Mouse (Mus musculus) T-helper 1 cell (primary cell): Measurements from ENCODE around the gene Ptch1.

Experiments used
- in situ Hi-C: fragments of 300-600 bp; cut with MboI, MseI; formaldehyde crosslinking; loops from one replicate; pipeline ENCODE4 v1.15.1; 2025; ENCODE audit warnings: high pct_unique_total_duplicates

Gene Ptch1

GRCm38 (mm10) chr13:63573256-63573835 lies at the start of gene Ptch1:
TSS of gene Ptch1 (minus strand) at chr13:63573598.
- in situ Hi-C loops: loop anchor here (25.0 kb wide), 1 partner anchor 1664 kb away; no protein-coding TSS in a partner anchor

DNA sequence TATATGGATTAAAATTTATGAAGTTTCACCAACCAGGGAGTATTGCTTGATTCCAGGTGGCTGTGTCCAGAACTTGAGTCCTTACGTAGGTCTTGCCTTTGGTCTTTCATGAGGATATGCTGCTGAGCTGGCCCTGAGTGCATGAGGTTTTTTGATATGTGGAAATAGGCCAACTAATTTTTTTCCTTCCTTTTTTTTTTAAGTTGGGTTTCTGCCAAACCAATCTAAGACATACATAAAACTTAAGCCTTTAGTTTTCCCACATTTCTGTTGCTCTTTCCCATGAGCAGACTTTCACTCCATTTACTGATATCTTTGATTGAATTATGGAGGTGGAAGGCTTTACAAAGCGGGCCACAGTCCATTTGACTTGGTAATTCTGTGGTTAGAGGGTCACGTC lies 47.9 kb upstream of the Ptch1 start:
- in situ Hi-C loops: no loop called here

DNA sequence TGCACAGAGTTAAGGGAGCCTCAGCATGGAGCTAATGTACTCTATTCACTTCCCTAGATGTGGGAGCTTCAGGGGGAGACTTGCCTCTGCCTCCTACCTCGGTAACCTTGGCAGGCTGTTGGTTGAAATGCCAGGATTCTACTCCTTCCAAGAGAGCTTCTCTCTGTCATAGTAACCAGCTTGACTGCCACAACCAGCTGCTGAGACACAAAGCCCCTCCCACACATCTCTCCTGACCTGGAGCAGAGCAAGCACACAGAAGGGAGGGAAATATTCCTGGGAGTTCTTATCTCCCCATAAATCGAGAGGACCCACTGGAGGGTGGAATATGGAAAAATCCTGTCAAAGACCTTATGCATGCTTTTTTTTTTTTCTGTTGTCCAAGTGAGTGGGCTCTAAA lies 39.8 kb upstream of the Ptch1 start:
- in situ Hi-C loops: no loop called here

DNA sequence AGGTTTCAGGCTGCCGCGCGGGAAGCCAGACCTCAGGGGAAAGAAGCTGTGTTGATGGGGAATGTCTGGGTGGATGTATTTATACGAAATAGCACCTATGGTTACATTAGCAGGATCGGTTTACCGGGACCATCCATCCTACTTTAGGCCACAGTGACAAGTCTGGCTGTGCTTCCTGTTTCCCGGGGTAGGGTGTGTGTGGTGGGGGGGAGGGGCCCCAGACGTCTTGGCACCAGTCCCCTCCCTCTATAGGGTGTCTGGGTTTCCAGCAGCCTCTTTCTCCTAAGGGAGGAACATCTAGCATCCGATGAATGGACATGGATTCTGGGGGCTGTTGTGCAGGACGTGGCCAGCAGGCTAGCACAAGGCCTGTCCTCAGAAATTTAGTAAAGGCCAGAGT lies 36.3 kb upstream of the Ptch1 start:
- in situ Hi-C loops: no loop called here

- in situ Hi-C loops: no loop called here
Observed at GRCm38 (mm10) chr13:63597593-63597992, 24.2 kb upstream of the Ptch1 start.

- in situ Hi-C loops: no loop called here
Observed at GRCm38 (mm10) chr13:63595869-63596268, 22.5 kb upstream of the Ptch1 start.

DNA sequence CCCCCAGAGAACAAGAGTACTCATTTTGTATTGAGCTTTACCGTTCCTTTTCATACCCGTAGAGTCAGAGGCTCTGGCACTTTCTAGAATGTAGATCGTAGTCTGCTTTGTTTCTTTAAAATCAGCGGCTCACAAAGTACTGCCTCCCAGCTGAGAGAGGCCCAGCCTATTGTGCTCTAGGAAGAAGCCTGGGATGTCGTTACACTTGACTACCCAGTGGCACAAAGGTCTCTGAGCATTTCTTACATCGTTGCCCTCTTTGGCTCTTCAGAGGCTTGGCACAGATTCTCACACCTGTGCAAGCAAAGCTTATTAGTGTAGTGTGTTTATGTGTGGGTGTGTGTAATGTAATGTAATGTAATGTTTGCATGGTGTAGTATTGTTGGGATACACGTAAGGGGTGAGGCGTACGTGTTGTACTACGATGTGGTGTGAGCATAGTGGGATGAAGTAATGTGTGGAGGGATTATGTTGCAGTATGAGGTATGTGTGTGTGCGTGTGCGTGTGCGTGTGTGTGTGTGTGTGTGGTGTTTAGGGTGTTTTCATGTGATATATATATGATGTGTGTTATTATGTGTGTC lies 20.2 kb upstream of the Ptch1 start:
- in situ Hi-C loops: no loop called here

DNA sequence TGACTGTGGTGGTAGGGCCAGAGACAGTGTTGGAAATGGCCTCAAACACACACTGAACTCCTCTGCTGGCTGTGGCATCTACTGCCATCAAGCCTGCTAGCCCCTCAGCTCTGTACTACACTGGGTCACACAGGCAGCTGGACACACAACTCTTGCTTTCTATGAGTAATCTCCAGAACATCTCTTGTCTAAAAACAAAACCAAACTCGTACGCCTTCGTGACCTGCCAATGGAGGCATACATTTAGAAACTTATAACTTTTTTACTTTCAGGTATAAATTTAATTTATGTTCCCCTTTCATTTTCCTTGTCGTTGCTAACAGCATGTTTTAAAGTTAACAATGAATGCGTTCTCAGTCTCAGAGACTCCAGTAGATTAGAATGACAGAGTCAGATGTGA lies 19.4 kb upstream of the Ptch1 start:
- in situ Hi-C loops: no loop called here

DNA sequence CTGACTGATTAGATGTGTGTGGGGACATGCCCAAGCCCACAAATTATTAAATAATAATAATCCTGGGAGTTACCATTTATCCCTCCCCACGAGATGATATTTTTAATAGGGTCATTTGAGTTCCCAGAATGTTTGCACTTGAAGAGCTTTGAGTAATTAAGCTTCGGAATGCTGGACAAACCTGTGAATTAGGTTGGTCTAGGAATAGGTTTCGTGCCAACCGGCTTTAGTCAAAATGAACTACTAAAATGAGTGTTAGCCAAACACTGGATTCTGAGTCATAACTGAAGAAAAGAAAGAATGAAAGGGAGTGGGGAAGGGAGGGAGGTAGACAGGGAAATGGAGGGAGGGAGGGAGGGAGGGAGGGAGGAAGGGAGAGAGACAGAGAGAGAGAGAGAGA lies 1.2 kb upstream of the Ptch1 start:
- in situ Hi-C loops: loop anchor here (25.0 kb wide), 1 partner anchor 1663 kb away; no protein-coding TSS in a partner anchor

DNA sequence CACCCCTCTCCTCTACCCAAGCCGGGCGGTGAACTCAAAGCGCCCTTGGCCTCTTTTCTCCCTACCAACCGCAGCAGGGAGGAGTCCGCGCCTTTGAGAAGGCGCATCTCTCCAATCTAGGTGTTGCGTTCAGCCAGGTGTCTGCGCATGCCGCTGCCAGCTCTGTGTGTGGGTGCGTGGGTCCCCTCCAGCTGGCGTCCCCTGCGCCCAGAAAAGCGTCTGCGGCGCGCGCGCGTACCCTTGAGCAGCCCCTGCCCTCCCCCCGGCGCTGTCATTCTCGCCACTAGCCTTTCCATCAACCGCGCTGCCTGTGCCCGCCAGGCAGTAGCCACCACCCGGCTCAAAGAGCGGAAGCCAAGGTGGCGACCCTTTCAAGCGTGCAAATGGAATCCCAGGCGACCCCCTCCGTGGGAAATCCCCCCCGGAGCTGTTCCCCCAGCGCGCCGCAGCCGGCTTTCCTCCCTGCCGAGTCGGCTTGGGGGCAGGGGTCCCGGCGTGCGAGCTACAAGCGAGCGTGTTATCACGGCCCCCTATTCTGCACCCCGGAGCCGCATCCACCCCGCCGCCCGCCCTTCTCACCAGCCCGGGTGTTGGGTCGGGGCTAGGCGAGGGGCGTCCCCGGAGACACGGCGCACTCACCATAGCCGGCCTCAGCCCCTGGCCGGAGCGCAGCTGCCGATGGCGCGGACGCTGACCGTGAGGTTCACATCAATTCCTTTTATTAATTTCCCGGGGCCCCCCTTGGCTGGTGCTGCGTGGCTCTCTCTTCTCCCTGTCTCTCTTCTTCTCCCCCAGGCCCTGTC lies 744 bp downstream of the Ptch1 start:
- in situ Hi-C loops: loop anchor here (25.0 kb wide), 1 partner anchor 1665 kb away; no protein-coding TSS in a partner anchor

DNA sequence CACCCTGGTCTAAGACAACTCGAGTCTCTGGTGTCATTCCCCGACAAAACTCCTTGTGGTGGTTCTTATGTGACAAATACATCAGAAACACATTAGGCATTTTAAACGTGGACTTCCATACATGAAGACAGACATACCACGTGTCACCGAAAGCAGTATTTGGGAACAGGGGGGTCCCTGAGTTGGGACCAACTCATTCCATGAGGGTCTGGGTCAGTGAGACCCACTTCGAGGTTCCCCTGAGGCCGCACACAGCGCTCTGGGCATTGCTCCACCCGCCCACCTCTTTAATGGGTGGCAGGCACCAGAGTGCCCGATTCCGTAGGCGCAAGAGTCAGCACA lies 1.3 kb downstream of the Ptch1 start:
- in situ Hi-C loops: loop anchor here (25.0 kb wide), 1 partner anchor 1665 kb away; no protein-coding TSS in a partner anchor

DNA sequence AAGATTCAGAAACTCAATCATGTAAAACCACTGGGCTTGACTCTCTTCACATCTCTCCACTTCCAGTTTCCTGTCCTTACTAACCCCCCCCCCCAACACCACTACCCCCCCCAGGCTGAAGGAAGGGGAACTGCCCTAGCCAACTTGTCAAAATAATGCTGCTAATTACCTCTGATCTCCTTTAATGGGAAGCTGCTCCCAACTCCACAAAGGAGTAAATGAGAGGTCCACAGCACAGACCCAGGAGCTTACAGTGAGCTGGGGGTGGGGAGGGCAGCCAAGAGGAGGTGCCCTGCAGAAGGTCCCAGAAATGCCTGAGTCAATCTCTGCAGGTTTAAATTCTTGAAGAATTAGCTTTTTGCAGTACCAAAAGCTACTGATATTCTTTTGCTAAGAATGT lies 2.9 kb downstream of the Ptch1 start:
- in situ Hi-C loops: loop anchor here (25.0 kb wide), 1 partner anchor 1667 kb away; no protein-coding TSS in a partner anchor

- in situ Hi-C loops: loop anchor here (10.0 to 25.0 kb wide), 2 partner anchors 315 to 1668 kb away; no protein-coding TSS in a partner anchor
Observed at GRCm38 (mm10) chr13:63569396-63569756, 4.0 kb downstream of the Ptch1 start.

- in situ Hi-C loops: loop anchor here (10.0 to 25.0 kb wide), 2 partner anchors 314 to 1668 kb away; no protein-coding TSS in a partner anchor
Observed at GRCm38 (mm10) chr13:63568741-63569395, 4.5 kb downstream of the Ptch1 start.

GRCm38 (mm10) chr13:63568306-63568705 lies 5.1 kb downstream of the Ptch1 start:
- in situ Hi-C loops: loop anchor here (10.0 to 25.0 kb wide), 2 partner anchors 314 to 1669 kb away; no protein-coding TSS in a partner anchor

DNA sequence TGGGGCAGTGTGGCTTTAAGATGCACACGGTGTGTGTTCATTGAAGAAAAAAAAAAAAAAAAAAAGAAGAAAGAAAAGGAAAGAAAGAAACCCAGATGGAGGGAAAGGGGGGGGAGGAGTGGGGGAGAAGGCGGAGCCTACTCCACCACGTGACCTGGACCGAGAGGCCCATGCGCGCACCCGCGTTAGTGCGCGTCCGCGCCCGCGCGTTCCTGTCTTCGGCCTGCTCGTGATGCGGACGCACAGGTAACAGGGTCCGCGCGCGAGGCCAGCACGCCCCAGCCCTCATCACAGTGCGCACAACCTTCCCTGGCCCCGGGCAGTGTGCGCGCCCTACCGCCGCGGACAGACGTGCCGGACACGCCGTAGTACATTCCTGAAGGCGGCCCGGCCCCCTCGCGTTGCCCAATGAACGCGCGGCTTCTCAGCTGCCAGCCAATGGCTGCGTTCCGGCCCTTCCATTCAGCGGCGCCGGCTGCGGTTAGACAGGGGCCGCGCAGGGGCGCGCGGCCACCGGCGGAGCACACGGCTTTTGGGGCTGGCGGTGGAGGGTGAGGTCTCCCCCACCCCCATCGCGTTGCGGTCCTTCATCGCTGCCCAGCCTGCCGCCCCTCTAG lies 5.6 kb downstream of the Ptch1 start:
- in situ Hi-C loops: loop anchor here (10.0 to 25.0 kb wide), 2 partner anchors 313 to 1670 kb away; no protein-coding TSS in a partner anchor

GRCm38 (mm10) chr13:63566018-63567015 lies 7.1 kb downstream of the Ptch1 start:
- in situ Hi-C loops: loop anchor here (10.0 to 25.0 kb wide), 2 partner anchors 312 to 1671 kb away; no protein-coding TSS in a partner anchor

DNA sequence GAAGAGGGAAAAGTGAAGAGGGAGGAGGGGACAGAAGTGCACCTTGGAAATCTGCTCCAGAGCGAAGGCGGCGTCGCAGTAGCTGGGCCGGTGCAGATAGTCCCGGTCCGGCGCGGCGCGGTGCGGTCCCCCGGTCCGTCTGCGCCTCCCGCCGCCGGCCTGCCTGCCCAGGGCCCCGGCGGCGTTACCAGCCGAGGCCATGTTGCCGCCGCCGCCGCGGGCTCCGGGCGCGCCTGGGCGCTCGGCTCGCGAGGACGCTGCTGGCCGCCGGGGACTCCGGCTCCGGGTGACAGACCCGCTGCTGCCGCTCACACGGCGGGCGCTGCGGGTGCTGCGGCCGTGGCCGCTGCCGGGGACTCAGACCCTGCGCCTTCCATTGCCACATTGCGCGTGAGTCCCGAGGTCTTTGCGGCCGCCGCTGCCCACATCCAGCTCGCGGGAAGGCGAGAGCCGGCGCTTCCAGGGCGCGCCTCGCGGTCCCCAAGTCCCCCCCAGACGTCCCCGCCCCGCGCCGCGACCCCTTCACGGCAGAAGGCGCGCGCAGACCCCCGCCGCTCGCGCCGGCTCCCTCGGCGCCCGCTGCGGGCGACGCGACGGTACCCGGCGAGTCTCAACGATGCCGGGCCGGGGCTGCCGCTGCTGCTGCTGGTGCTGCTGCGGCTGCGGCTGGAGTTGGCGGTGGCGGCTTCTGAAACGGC lies 7.9 kb downstream of the Ptch1 start:
- in situ Hi-C loops: loop anchor here (10.0 to 25.0 kb wide), 2 partner anchors 311 to 1672 kb away; no protein-coding TSS in a partner anchor

- in situ Hi-C loops: loop anchor here (10.0 to 25.0 kb wide), 2 partner anchors 310 to 1673 kb away; no protein-coding TSS in a partner anchor
Observed at GRCm38 (mm10) chr13:63564626-63565319, 8.6 kb downstream of the Ptch1 start.
